Mouse (Mus musculus) ovary, postnatal 10 days (tissue): ENCODE results near the gene Pglyrp4.
"Not testable (repeated sequence)": the region's sequence is repeated elsewhere in the genome, so short reads cannot be mapped to it uniquely, and the experiment has no call there.

Experiments
- DNase-seq: peaks from one replicate; pipeline ENCODE4 v3.0.0; 2022; ENCODE audit warnings: low spot score

Pglyrp4 gene

DNA sequence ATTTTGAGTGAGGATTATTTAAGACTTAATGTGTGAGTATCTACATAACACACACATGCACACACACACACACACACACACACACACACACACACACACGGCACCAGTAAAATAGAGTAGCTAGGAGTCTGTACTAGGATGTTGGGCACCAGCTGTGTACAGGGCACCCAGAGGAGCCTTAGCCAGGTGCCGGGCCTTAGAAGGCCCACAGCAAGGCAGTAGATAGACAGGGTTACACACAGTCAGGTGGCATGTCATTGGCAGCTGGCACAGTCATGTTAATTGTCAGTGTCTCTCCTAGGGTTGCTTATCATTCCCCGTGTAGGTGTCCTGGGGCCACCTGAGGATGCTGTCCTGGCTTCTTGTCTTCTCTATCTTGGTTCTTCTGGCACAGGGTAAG lies at the start of gene Pglyrp4:
TSS of gene Pglyrp4 (plus strand) at position 301 of the 400 bp plus-strand sequence.
- DNase-seq, result no peak

DNA sequence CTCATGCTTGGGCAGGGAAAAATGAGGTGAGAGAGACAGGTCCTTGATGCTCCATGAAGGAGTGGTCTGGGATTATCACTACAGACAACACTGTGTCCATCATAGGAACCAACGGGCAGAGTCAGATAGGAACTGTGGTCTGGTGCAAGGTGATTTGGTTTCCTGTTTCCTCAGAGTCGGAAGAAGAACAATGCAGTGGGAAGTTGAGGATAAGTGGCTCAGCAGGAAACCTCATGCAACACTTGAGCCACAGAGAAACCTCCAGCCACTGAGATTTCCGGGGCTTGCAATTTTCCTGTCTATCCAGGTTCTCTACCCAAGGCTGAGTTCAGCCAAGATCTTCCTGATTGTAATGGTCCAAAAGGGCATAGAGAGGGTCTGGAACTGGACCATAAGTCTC lies 48.0 kb upstream of the Pglyrp4 start:
- DNase-seq, result no peak

DNA sequence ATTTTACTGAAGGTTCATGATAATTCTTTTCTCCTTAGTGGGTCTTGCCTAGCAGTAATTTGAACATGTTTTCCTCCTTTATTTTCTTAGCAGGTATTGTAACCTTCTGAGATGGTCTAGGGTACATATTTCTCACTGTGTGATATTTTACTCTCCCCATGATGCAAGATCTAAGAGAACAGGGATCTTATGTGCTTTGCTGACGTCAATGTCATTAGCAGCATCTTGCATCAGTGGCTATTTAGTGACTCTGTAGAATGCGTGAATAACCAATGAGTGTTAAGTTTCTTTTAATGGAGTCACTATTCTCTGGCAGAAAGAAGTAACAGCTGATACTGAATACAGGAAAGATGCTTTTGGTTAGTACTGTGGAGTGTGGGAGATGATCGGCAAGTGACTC lies 42.8 kb upstream of the Pglyrp4 start:
- DNase-seq, result no peak

DNA sequence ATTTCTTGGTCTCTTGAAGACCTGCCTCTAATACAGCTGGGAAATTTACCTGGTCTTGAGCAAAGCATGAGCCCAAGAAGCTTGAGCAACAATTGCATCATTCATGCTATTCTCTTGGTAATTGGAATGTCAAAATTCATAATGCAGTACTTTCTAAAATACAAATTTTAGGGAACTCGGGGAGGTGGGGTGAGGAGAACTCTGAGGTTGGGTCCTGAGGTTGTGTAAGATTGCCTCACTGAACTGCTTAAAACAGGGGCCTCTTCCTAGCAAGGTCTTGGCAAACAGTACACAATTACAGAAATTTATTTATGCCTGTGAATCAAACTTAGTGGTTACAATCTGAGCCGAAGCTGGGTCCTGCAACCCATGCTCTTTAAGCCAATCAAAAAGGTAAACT lies 39.9 kb upstream of the Pglyrp4 start:
- DNase-seq, result no peak

DNA sequence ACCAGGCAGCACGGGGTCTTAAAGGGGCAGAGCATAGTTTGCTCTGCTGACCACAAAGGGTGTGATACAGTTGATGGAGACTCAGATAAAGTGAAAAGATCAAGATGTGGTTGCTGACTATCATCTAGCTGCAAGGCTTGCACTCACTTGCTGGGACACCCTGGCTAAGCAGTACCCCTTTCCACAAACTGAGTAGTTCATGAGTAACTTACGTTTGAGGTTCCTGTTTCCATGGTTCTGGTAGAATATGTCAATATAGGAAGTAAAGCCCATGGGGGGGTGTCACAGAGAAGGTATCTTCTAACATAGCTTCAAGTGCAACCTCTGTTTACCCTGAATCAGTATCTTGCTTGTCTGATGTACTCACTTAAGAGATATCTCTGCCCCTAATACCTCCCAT lies 33.2 kb upstream of the Pglyrp4 start:
- no peak for DNase-seq

DNA sequence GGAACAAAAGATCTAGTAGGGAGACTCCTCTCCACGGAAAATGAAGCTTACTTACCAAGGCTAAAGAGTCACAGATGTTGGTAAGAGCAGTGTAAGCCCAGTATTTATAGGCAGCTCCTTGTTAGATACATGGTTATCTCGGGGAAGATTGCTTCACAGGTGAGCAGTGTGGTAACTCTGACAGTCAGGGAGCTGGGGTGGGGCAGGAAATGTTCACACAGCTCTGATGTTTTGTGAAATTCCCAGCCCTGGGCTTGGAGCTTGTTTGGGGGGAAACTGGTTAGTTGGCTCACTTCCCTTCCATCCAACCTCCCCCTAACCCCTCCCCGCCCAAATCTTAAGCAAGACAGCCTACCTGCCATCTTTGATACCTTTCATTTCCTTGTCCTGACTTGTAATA lies 31.1 kb upstream of the Pglyrp4 start, which contains the start of gene S100a9:
TSS of gene S100a9 (minus strand) at position 109 of the 400 bp plus-strand sequence.
- DNase-seq, result no peak

DNA sequence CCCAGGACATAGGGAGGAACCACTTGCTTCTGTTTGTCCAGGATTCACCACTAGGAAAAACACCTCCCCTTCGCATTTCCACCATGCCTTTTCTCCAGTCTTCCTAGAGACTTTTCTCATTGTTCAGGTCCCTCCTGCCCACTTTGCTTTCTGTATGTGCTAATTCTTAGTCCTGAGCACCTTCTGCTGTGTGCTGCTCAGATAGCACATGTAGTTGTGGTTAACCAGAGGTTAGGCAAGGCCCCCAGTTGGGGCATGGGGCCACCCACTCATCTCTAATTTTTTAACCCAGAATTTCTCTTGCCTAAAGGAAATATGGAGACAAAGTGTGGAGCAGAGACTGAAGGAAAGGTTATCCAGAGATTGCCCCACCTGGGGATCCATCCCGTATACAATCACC lies 24.5 kb upstream of the Pglyrp4 start:
- DNase-seq, result no peak

DNA sequence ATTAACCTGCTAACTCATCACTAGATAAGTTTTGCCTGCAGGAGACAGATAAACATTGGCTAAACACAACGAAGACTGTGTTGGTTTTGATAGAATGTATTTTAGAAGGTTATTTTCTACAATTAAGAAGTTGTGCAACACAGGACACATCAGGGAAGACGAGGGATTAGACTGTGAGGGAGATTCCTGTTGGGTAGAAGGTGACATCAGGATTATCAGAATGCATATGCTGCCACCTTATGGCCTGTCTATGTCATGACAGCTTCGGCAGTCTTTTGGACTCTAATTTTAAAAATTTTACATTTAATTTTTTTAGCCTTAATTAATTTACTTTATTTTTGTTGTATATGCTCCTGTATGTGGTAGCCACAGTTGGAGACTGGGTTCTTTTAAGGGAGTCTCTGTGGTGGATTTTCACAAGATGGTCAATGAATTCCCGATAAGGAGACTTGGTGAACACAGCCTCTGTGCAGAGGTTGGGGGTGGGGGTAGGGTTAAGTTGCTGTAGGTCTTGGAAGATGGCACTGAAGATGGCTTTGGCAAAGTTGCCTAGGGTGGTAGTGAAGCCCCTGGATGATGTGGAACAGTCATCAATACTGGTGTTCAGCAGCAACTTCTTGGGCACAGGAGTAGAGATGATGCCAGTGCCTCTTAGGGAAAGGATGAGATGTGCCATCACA lies 18.0 kb upstream of the Pglyrp4 start:
- no peak for DNase-seq

DNA sequence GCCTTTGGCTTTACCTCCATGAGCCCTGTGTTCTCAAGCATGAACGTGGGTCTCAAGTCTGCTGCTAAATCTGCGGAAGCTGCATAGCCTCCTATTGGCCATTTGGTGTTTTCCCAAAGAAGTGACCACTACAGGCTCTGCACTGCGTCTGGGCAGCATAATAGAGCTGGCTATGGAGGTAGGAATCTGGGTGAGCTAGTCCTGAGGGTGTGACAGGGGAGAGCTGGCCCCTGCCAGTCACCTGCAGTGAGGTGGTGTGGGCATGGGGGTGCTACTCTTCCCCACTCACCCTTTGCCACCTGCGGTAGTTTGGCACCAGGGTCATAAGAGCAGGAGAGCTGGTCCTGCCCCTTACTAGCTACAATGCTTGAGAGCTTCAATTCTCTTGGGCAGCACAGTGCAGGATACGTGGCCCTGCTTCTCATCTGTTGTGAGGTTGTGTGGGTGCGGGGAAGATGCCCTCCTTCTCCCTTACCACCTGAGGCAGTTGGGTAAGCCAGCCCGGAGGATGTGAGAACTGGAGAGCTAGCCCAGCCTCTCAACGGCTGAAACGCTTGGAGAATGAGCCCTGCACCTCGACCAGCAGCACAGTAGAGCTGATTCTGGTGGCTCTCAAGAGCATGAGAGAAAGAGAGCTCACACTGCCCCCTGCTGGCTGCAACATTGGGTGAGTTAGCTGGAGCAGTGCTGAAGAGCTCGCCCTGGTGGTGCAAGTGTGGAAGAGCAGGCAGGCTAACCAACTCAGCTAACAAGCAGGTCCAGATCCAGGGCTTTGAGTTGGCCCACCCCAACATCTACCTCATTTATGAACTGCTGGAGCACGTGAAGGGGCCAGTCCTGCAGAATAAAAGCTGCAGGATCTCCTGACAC lies 16.9 kb upstream of the Pglyrp4 start:
- DNase-seq, result peak; percentile 70

DNA sequence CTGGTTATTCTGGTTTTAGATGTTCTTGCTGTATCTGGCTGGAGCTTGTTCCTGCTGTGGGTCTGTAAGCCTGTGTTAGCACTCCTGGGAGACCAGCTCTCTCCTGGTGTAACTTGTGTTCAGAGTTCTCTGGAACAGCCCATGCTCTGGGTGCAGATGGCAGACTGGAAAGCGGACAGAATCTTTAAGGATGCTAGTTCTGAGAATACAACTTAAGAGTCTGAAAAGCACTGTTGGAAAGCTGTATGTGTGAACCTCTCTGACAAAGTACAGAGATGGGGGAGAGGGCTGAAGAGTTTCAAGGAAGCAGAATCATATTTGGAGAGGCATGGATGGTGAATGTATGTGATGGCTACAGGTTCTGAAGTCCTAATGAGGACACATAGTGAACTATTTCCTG lies 23.0 kb downstream of the Pglyrp4 start:
- no peak for DNase-seq

DNA sequence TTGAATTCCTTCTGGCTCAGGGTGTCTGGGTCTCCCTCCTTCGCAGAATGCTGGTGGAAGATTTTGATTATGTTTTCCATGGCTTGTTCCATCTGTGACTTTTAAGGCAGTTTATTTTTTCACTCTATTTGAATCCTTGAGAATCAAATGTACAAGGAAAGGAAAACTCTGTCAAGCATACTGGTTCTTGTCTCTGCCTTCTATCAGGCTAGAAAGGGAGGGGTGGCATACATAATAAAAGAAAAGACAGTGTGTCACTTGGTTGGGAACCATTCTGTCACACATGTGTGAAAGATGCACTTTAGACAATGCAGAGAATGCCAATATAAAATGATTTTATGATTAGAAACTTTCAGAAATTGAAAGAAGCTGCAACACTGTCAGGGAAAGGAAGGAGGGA lies 51.1 kb downstream of the Pglyrp4 start, which contains the start of gene Gm5849:
TSS of gene Gm5849 (minus strand) at position 101 of the 400 bp plus-strand sequence.
- DNase-seq, result not testable (repeated sequence)
